Mouse (Mus musculus): ENCODE results near the gene Nfkbia. TPM values are rescaled to one million over a fixed set of nuclear protein-coding genes. Genes with fewer than 3 reads are reported as not detected.

Gene Nfkbia
- total RNA-seq, 2 experiments from 2014 or later: 26.8 to 33.6 TPM

- intact Hi-C loops (cut with DNase I): no loop called here
Measured at GRCm38 (mm10) chr12:55467331-55468180, 24.9 kb downstream of the Nfkbia start.

GRCm38 (mm10) chr12:55466816-55467215 lies 25.6 kb downstream of the Nfkbia start:
- no peak for DNase-seq
- intact Hi-C loops (cut with DNase I): no loop called here

More at GRCm38 (mm10) chr12:55467331-55468180, 24.9 kb downstream of the Nfkbia start:
- no peak for DNase-seq

GRCm38 (mm10) chr12:55466088-55466701 lies 26.3 kb downstream of the Nfkbia start:
- intact Hi-C loops (cut with DNase I): no loop called here
- peak; percentile 50 for DNase-seq

GRCm38 (mm10) chr12:55465401-55465983 lies 27.0 kb downstream of the Nfkbia start:
- intact Hi-C loops (cut with DNase I): no loop called here
- DNase-seq: peak; percentile 29

GRCm38 (mm10) chr12:55464846-55465361 lies 27.5 kb downstream of the Nfkbia start:
- peak; percentile 36 for DNase-seq
- intact Hi-C loops (cut with DNase I): no loop called here

GRCm38 (mm10) chr12:55463992-55464845 lies 28.2 kb downstream of the Nfkbia start:
- DNase-seq: peak; percentile 86
- intact Hi-C loops (cut with DNase I): no loop called here

GRCm38 (mm10) chr12:55463087-55463486 lies 29.4 kb downstream of the Nfkbia start:
- intact Hi-C loops (cut with DNase I): no loop called here
- no peak for DNase-seq

- no peak for DNase-seq
- intact Hi-C loops (cut with DNase I): no loop called here
Measured at GRCm38 (mm10) chr12:55462456-55462855, 30.0 kb downstream of the Nfkbia start.

- intact Hi-C loops (cut with DNase I): no loop called here
- no peak for DNase-seq
Measured at GRCm38 (mm10) chr12:55461767-55462166, 30.7 kb downstream of the Nfkbia start.

- intact Hi-C loops (cut with DNase I): no loop called here
- DNase-seq: no peak
Measured at GRCm38 (mm10) chr12:55460900-55461299, 31.5 kb downstream of the Nfkbia start.

GRCm38 (mm10) chr12:55459739-55460138 lies 32.7 kb downstream of the Nfkbia start:
- intact Hi-C loops (cut with DNase I): no loop called here

GRCm38 (mm10) chr12:55456893-55457292 lies 35.6 kb downstream of the Nfkbia start:
- no peak for DNase-seq
- intact Hi-C loops (cut with DNase I): no loop called here

More at GRCm38 (mm10) chr12:55459739-55460138, 32.7 kb downstream of the Nfkbia start:
- DNase-seq: no peak

GRCm38 (mm10) chr12:55456136-55456535 lies 36.3 kb downstream of the Nfkbia start:
- intact Hi-C loops (cut with DNase I): no loop called here
- no peak for DNase-seq

- peak; percentile 79 for DNase-seq
- intact Hi-C loops (cut with DNase I): no loop called here
Measured at GRCm38 (mm10) chr12:55455206-55455605, 37.2 kb downstream of the Nfkbia start.

- DNase-seq: no peak
- intact Hi-C loops (cut with DNase I): no loop called here
Measured at GRCm38 (mm10) chr12:55453924-55454323, 38.5 kb downstream of the Nfkbia start.

GRCm38 (mm10) chr12:55452839-55453238 lies 39.6 kb downstream of the Nfkbia start:
- no peak for DNase-seq
- intact Hi-C loops (cut with DNase I): no loop called here

- intact Hi-C loops (cut with DNase I): no loop called here
- no peak for DNase-seq
Measured at GRCm38 (mm10) chr12:55450421-55450820, 42.0 kb downstream of the Nfkbia start.

GRCm38 (mm10) chr12:55449048-55449447 lies 43.4 kb downstream of the Nfkbia start:
- DNase-seq: no peak
- intact Hi-C loops (cut with DNase I): no loop called here

GRCm38 (mm10) chr12:55448457-55448856 lies 44.0 kb downstream of the Nfkbia start:
- intact Hi-C loops (cut with DNase I): no loop called here
- DNase-seq: no peak

GRCm38 (mm10) chr12:55447396-55447760 lies 45.1 kb downstream of the Nfkbia start:
- no peak for DNase-seq
- intact Hi-C loops (cut with DNase I): no loop called here

Measured in left cerebral cortex, postnatal 4 days (tissue).